Mouse (Mus musculus): Measurements from ENCODE around the gene Syn3. TPM values are rescaled to one million over a fixed set of nuclear protein-coding genes. Genes with fewer than 3 reads are reported as not detected.

The Syn3 gene
- polyA plus RNA-seq, 2 experiments = 0.11 to 0.14 TPM

DNA sequence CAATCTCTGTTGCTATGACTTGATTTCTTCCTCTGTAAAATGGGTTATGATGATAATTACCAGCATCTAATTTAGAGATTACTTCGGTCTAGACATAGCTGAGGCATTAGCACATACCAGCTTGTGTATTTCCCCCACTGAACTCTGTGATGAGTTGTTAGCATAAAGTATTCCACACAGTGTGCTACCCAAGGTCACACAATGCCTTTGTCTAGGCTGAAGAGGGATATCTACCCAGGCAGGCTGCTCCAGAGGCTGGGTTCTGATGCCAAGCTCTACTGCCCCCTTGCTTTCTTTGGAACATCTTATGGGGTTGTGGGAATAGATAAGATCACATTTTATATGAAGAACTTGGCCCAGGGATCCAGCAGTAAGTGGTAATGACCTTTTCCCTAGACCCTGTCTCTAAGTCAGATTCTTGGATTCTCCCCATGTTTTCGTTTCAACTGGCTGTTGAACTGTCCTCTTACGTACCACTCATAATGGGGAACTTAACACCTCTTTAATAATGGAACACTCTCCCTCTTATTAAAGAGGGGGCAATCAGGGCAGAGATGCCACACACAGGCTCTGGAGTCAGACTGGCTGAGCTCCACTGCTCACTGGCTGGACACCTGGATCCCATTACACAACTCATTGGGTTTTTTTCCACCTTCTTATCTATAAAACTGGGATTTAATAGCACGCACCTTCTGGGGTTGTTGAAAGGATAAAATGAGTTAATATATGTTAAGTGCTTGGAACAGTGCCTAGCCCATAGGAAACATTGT, 100.9 kb downstream of the Syn3 start:
- no peaks in the 10 kb centered on the region for H3K27me3 ChIP-seq (ENCODE audit: control insufficient read depth, insufficient read depth, low read length)
- no peaks in the 10 kb centered on the region for H3K9me3 ChIP-seq (ENCODE audit: control insufficient read depth, low read length)
- H3K4me1 ChIP-seq (replicated peaks; ENCODE audit: control insufficient read depth in 2 of 2, insufficient read depth in 2 of 2, low read length in 1 of 2) = no peaks in the 10 kb centered on the region
- no peak overlapping the region for H3K4me3 ChIP-seq (ENCODE audit: insufficient read depth in 1 of 2, low read depth in 2 of 2, low read length in 2 of 2)
- H3K4me2 ChIP-seq (ENCODE audit: low read depth) = no peak overlapping the region
- WGBS (ENCODE audit: insufficient replicate concordance) = 64% methylated on average over 4 of the region's 4 CpGs
- H3K9ac ChIP-seq (replicated peaks) = no peak overlapping the region
- H3K27ac ChIP-seq = no peak overlapping the region
- DNase-seq (ENCODE audit: low read depth in 3 of 3, low spot score in 3 of 3) (no peak), ATAC-seq (ENCODE audit: insufficient read depth) (no peak)
- TF ChIP-seq EP300 (IDR thresholded peaks at IDR 0.05; ENCODE audit: low read depth) (no peak), CTCF (IDR thresholded peaks at IDR 0.05; ENCODE audit: low read depth) (no peak)
- no peaks in the 10 kb centered on the region for H3K36me3 ChIP-seq (replicated peaks; ENCODE audit: control insufficient read depth, insufficient read depth, low read depth)

DNA sequence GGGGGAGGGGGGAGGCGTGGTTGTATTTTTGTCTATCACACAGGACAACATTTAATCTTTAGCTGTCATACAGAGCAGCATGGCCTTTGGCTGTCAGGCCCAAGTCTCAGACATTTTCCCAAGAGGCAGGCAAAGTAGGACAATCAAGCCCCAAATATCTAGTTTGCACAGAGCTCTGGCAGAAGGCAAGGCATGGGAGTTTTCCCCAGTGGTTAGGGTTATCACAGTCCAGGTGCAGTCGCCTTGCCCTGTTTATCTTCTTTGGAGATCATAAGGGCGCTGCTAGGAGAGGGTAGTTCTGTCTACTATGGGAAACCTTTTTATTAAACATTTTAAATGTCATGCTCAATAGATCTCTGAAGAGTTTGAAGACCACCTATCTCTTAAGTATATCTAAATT, 106.3 kb downstream of the Syn3 start:
- Histone ChIP-seq H3K4me1 (replicated peaks; ENCODE audit: control insufficient read depth in 2 of 2, insufficient read depth in 2 of 2, low read length in 1 of 2) (peaks cover 4 to 6% of the 10 kb centered on the region in 2 experiments; a peak in 2 of 4 replicates), H3K4me2 (ENCODE audit: low read depth) (peak overlapping the region; percentile 4; the same call in 1 of the 2 replicates), H3K36me3 (replicated peaks; ENCODE audit: control insufficient read depth, insufficient read depth, low read depth) (no peaks in the 10 kb centered on the region), H3K4me3 (ENCODE audit: insufficient read depth in 1 of 2, low read depth in 2 of 2, low read length in 2 of 2) (no peak overlapping the region), H3K9me3 (ENCODE audit: control insufficient read depth, low read length) (no peaks in the 10 kb centered on the region), H3K27ac (no peak overlapping the region; the same call in 1 of the 2 replicates), H3K27me3 (ENCODE audit: control insufficient read depth, insufficient read depth, low read length) (no peaks in the 10 kb centered on the region), H3K9ac (replicated peaks) (no peak overlapping the region)
- DNase-seq (ENCODE audit: low read depth in 3 of 3, low spot score in 3 of 3) (peak; percentile 17 to 38 (median 24)), ATAC-seq (ENCODE audit: insufficient read depth) (peak; percentile 92)
- TF ChIP-seq CTCF (IDR thresholded peaks at IDR 0.05; ENCODE audit: low read depth) = no peak
- peak; percentile 65 for TF ChIP-seq EP300 (IDR thresholded peaks at IDR 0.05; ENCODE audit: low read depth)
- 24% methylated on average over 3 of the region's 3 CpGs for WGBS (ENCODE audit: insufficient replicate concordance)

DNA sequence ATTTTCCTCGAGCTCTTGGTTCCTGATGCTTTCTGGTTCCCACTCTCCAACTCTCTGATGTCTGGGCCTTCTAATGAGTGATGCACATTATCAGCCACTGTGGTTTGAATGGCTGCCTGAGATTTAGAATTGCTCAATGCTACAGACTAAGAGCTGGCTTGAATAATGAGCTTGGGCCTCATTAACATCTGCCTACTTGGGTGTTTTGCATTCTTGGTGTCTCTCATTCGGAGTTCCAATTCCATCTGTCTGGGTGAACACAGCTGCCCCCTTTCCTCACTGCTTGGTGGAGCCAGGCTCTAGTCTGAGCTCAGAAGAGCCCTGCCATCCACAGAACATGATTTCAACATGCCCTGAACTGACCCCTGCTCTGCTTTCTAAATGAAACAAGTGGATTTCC, 108.8 kb downstream of the Syn3 start:
- no peak for ATAC-seq (ENCODE audit: insufficient read depth)
- Histone ChIP-seq H3K4me2 (ENCODE audit: low read depth) (no peak overlapping the region), H3K4me3 (ENCODE audit: insufficient read depth in 1 of 2, low read depth in 2 of 2, low read length in 2 of 2) (no peak overlapping the region), H3K9ac (replicated peaks) (no peak overlapping the region), H3K9me3 (ENCODE audit: control insufficient read depth, low read length) (no peaks in the 10 kb centered on the region), H3K36me3 (replicated peaks; ENCODE audit: control insufficient read depth, insufficient read depth, low read depth) (no peaks in the 10 kb centered on the region), H3K4me1 (replicated peaks; ENCODE audit: control insufficient read depth in 2 of 2, insufficient read depth in 2 of 2, low read length in 1 of 2) (peaks cover 4 to 6% of the 10 kb centered on the region in 2 experiments; a peak in 2 of 4 replicates), H3K27me3 (ENCODE audit: control insufficient read depth, insufficient read depth, low read length) (no peaks in the 10 kb centered on the region), H3K27ac (no peak overlapping the region)
- TF ChIP-seq EP300 (IDR thresholded peaks at IDR 0.05; ENCODE audit: low read depth) = no peak
- no peak for DNase-seq (ENCODE audit: low read depth in 3 of 3, low spot score in 3 of 3)
- WGBS (ENCODE audit: insufficient replicate concordance) = 58% methylated on average over 2 of the region's 2 CpGs

DNA sequence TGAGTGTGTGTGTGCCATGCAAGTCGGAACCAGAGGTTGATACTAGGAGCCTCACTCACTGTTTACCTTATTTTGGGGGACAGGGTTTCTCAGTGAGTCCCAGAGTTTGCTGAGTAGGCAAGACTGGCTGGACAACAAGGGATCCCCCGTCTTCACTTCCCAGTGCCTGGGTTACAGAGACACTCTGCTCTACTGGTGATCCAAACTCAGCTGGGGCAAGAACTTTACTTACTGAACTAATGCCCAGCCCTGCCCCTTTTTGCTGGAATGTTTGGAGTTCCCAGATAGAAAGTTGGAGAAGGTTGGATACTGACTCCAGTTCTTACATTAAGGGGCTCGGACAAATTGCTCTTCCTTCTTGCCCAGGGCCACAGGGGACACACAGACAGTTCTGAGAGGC, 109.3 kb downstream of the Syn3 start:
- Histone ChIP-seq H3K27me3 (ENCODE audit: control insufficient read depth, insufficient read depth, low read length) (no peaks in the 10 kb centered on the region), H3K9ac (replicated peaks) (no peak overlapping the region), H3K4me3 (ENCODE audit: insufficient read depth in 1 of 2, low read depth in 2 of 2, low read length in 2 of 2) (no peak overlapping the region), H3K9me3 (ENCODE audit: control insufficient read depth, low read length) (no peaks in the 10 kb centered on the region), H3K4me2 (ENCODE audit: low read depth) (no peak overlapping the region), H3K36me3 (replicated peaks; ENCODE audit: control insufficient read depth, insufficient read depth, low read depth) (no peaks in the 10 kb centered on the region), H3K4me1 (replicated peaks; ENCODE audit: control insufficient read depth in 2 of 2, insufficient read depth in 2 of 2, low read length in 1 of 2) (peaks cover 4 to 6% of the 10 kb centered on the region in 2 experiments; a peak in 2 of 4 replicates), H3K27ac (no peak overlapping the region)
- ATAC-seq (ENCODE audit: insufficient read depth) = no peak
- TF ChIP-seq CTCF (IDR thresholded peaks at IDR 0.05; ENCODE audit: low read depth) (no peak), EP300 (IDR thresholded peaks at IDR 0.05; ENCODE audit: low read depth) (no peak)
- 66% methylated on average over 3 of the region's 3 CpGs for WGBS (ENCODE audit: insufficient replicate concordance)
- no peak for DNase-seq (ENCODE audit: low read depth in 3 of 3, low spot score in 3 of 3)

DNA sequence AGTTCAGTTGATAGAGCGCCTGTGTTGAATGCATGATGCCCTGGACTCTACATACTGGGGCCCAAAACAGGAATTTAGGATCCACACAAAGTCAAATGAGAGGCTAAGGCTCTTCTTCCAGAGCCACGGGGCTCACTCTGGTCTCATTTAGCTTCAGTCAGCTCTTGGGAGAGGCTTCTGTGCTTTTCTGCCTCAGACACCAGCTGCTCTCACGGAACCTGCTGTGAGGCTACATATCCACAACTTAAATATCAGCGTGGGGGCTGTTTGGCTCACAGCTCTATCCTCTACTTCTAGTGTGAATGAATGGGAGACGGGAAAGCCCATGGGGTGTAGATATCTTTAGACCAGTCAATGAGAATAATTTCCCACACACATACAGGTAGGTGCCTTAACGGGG, 109.9 kb downstream of the Syn3 start:
- TF ChIP-seq CTCF (IDR thresholded peaks at IDR 0.05; ENCODE audit: low read depth) (no peak), EP300 (IDR thresholded peaks at IDR 0.05; ENCODE audit: low read depth) (no peak)
- Histone ChIP-seq H3K4me3 (ENCODE audit: insufficient read depth in 1 of 2, low read depth in 2 of 2, low read length in 2 of 2) (no peak overlapping the region), H3K4me2 (ENCODE audit: low read depth) (no peak overlapping the region), H3K27ac (no peak overlapping the region), H3K9ac (replicated peaks) (no peak overlapping the region), H3K9me3 (ENCODE audit: control insufficient read depth, low read length) (no peaks in the 10 kb centered on the region), H3K36me3 (replicated peaks; ENCODE audit: control insufficient read depth, insufficient read depth, low read depth) (no peaks in the 10 kb centered on the region), H3K27me3 (ENCODE audit: control insufficient read depth, insufficient read depth, low read length) (no peaks in the 10 kb centered on the region), H3K4me1 (replicated peaks; ENCODE audit: control insufficient read depth in 2 of 2, insufficient read depth in 2 of 2, low read length in 1 of 2) (peaks cover 4 to 6% of the 10 kb centered on the region in 2 experiments; a peak in 2 of 4 replicates)
- DNase-seq (ENCODE audit: low read depth in 3 of 3, low spot score in 3 of 3) = no peak
- no peak for ATAC-seq (ENCODE audit: insufficient read depth)
- 62% methylated on average over 6 of the region's 6 CpGs for WGBS (ENCODE audit: insufficient replicate concordance)
